Mouse (Mus musculus): Measurements from ENCODE around the gene Gm42674. TPM values are rescaled to one million over a fixed set of nuclear protein-coding genes. Genes with fewer than 3 reads are reported as not detected.
A peak's percentile ranks its signal among the peaks of the same experiment; 100 is the strongest.

Gm42674 gene
- polyA plus RNA-seq, 1 experiment from 2014 or later, result not detected

DNA sequence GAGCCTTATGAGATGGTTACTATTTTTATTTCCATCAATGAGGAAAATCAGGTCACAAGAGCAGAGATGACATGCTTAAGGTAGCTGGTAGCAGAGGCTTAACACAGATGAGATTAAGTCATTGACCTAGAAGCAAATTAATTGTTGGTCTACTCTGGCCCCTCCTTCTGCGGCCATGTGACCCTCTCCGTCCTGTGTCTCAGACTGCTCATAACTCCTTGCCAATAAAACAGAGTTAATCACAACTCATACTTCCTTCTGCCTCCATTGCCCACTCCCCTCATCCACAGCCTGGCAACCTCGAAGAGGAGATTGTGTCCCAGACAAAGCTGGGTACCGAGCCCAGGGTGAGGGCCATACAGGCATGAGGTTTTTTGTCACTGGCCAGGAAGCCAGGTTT lies 3.5 kb upstream of the Gm42674 start:
- no peaks in the 10 kb centered on the region for H3K27me3 ChIP-seq
- no peak overlapping the region for H3K27ac ChIP-seq
- H3K36me3 ChIP-seq, result no peaks in the 10 kb centered on the region
- peaks cover 11% of the 10 kb centered on the region for H3K4me1 ChIP-seq (replicated peaks)
- H3K9me3 ChIP-seq (replicated peaks), result no peaks in the 10 kb centered on the region
- no peak overlapping the region for H3K9ac ChIP-seq
- WGBS, result 76% methylated on average over 4 of the region's 4 CpGs
- ATAC-seq (replicated peaks; ENCODE audit: insufficient number of reproducible peaks, insufficient read depth, low FRiP score, low read depth), result no peak
- H3K4me2 ChIP-seq, result no peak overlapping the region
- H3K4me3 ChIP-seq, result no peak overlapping the region

DNA sequence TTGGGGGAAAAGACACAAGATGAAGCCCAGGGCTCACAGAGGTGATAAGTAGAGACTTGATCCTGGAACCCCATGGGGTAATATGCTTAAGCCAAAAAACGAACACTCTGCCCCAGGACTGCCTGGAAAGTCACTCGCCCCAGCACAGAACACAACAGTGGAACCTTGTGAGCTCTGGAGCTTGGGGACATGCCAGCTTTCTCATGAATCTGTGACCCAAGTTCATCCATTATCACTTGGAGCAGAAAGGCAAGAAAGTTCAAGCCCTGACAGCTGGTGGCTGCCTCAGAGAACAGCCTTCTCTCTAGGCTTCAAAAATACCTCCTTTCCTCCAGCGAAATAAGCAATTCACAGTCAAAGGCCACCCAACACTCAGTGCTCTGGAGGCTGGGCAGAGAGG lies 2.3 kb upstream of the Gm42674 start:
- Histone ChIP-seq H3K9ac (no peak overlapping the region), H3K36me3 (no peaks in the 10 kb centered on the region), H3K27me3 (no peaks in the 10 kb centered on the region), H3K4me3 (no peak overlapping the region), H3K9me3 (replicated peaks) (no peaks in the 10 kb centered on the region), H3K27ac (no peak overlapping the region), H3K4me1 (replicated peaks) (peaks cover 22% of the 10 kb centered on the region), H3K4me2 (no peak overlapping the region)
- WGBS, result 56% methylated on average over 3 of the region's 3 CpGs
- no peak for ATAC-seq (replicated peaks; ENCODE audit: insufficient number of reproducible peaks, insufficient read depth, low FRiP score, low read depth)

DNA sequence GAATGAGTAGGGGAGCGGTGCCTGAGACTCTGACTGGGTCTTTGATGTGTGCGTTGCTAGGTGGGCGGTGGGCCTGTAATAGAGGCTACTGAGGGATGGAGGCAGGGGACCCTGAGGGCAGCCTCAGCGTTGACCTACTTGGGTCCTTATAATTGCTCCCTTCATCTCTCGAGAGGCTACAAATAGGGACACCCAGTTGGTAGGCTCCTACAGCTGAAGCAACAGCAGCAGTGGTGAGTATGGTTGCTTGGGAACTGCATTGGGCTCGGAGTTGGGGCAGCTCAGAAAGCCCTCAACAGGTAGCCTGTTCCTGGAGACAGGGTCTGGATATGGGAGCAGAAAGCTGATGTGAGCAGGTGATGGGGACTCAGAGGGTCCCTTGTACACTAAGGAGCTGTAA lies 1.7 kb upstream of the Gm42674 start:
- no peak overlapping the region for H3K9ac ChIP-seq
- H3K27me3 ChIP-seq, result no peaks in the 10 kb centered on the region
- no peaks in the 10 kb centered on the region for H3K9me3 ChIP-seq (replicated peaks)
- ATAC-seq (replicated peaks; ENCODE audit: insufficient number of reproducible peaks, insufficient read depth, low FRiP score, low read depth), result no peak
- WGBS, result 77% methylated on average over 6 of the region's 6 CpGs
- H3K4me2 ChIP-seq, result no peak overlapping the region
- H3K4me1 ChIP-seq (replicated peaks), result peaks cover 28% of the 10 kb centered on the region
- no peak overlapping the region for H3K4me3 ChIP-seq
- no peaks in the 10 kb centered on the region for H3K36me3 ChIP-seq
- H3K27ac ChIP-seq, result no peak overlapping the region

DNA sequence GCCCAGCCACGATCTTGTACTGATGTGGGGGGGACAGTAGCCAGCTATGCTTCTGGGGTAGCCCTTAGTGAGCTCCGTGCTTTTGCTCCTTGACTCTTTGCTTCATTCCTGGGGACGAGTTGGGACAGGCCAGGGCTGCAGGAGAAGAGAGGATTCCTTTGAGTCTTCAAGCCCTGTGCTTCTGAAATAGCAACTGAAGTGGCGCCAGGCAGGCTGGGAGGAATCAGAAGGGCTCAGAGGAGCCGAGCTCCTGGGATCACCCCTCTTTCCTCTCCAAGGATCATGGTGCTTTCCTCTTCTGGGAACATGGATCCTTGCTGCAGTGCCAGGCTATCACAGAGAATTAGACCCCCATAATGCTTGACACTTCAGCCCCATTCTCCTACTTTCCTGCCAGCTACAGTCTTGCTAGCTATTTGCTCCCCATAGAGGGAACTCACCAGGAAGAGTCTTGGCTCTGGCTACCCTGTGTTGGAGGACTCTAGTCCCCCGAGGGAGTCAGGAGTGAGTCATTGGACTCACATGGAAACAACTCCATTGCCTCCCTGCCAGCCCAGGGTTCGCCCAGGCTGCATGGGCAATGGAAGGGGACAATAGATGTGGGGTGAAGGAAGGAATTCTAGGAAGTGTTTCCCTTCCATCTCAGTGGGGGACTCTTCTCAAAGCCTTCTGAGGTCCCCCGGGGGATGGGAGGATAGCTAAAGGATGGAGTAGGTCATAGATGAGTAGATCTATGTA lies 1.1 kb upstream of the Gm42674 start:
- Histone ChIP-seq H3K9me3 (replicated peaks) (no peaks in the 10 kb centered on the region), H3K4me1 (replicated peaks) (peaks cover 29% of the 10 kb centered on the region), H3K27me3 (no peaks in the 10 kb centered on the region), H3K4me2 (no peak overlapping the region), H3K9ac (no peak overlapping the region), H3K36me3 (no peaks in the 10 kb centered on the region), H3K4me3 (no peak overlapping the region), H3K27ac (no peak overlapping the region)
- ATAC-seq (replicated peaks; ENCODE audit: insufficient number of reproducible peaks, insufficient read depth, low FRiP score, low read depth), result no peak
- 54% methylated on average over 8 of the region's 8 CpGs for WGBS

DNA sequence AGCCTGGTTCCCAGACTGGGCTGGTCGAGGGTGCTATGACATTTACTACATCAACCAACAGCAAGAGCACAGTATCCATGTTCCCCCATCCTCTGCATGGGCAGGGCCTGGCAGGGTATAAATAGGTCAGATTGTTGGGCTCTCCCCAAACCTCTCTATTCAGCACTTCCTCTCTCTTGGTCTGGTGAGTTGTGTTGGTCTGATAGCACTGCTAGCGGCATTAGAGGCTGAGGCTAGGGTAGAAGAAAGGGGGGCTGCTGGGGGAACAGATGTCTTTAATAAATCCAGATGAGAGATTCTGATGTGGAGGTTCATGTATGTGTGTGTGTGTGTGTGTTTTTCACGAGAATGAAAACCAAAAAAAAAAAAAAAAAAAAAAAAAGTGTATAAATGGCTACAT lies 1.9 kb downstream of the Gm42674 start, which contains the start of gene S100a4:
Gene S100a4 (plus strand): TSS at position 149 of the 400 bp plus-strand sequence.
- Histone ChIP-seq H3K9ac (no peak within 1 kb of the TSS), H3K4me2 (no peak within 1 kb of the TSS), H3K4me1 (replicated peaks) (peaks cover 29% of the 10 kb centered on the region), H3K4me3 (no peak within 1 kb of the TSS), H3K27ac (peak within 1 kb of the TSS; percentile 35), H3K27me3 (no peaks in the 10 kb centered on the region), H3K9me3 (replicated peaks) (no peaks in the 10 kb centered on the region), H3K36me3 (no peaks in the 10 kb centered on the region)
- no peak; the same call in 1 of the 2 replicates for ATAC-seq (replicated peaks; ENCODE audit: insufficient number of reproducible peaks, insufficient read depth, low FRiP score, low read depth)
- WGBS, result 34% methylated on average over 3 of the region's 3 CpGs

DNA sequence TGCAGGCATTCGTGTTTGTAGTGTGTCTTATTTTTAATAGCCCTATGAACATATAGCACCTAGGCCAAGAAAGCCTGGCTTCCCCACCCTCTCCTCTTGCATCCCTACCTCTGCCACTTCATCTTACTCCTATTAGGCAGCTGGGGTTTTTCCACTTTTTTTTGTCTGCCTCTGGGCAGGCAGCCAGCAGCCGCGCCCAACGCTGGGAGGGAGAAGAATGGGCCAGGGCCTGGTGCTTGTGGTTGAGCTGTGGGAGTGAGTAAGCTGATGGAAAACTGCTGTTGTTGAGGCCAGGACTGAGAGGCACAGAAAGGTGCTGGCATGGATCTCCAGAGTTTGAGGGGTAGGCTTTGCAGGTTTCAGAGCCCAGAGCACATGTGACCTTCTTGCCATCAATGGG lies 2.7 kb downstream of the Gm42674 start:
- ATAC-seq (replicated peaks; ENCODE audit: insufficient number of reproducible peaks, insufficient read depth, low FRiP score, low read depth), result peak; percentile 43; the same call in 1 of the 2 replicates
- no peaks in the 10 kb centered on the region for H3K9me3 ChIP-seq (replicated peaks)

DNA sequence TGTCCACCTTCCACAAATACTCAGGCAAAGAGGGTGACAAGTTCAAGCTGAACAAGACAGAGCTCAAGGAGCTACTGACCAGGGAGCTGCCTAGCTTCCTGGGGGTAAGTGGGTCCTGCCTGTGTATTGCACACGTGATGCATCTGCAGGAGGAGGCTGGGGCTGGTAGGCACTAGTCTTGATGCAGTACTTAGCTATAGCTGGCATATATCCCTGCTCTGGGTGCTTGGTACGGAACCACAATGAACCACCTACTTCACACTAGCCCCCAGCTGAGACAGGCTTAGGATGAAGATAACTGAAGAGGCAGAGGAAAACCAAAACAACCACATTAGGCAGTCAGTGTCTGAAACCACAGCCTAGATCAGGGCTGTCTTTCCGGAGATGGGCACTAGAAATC lies 3.3 kb downstream of the Gm42674 start:
- Histone ChIP-seq H3K9ac (no peak overlapping the region), H3K9me3 (replicated peaks) (no peaks in the 10 kb centered on the region), H3K36me3 (no peaks in the 10 kb centered on the region), H3K27ac (peak overlapping the region; percentile 35), H3K4me2 (no peak overlapping the region), H3K27me3 (no peaks in the 10 kb centered on the region), H3K4me1 (replicated peaks) (peaks cover 24% of the 10 kb centered on the region), H3K4me3 (no peak overlapping the region)
- 78% methylated on average over 3 of the region's 3 CpGs for WGBS
- ATAC-seq (replicated peaks; ENCODE audit: insufficient number of reproducible peaks, insufficient read depth, low FRiP score, low read depth), result no peak

More for the DNA sequence above, 2.7 kb downstream of the Gm42674 start:
- Histone ChIP-seq H3K4me3 (no peak overlapping the region), H3K4me1 (replicated peaks) (peaks cover 27% of the 10 kb centered on the region), H3K4me2 (no peak overlapping the region), H3K36me3 (no peaks in the 10 kb centered on the region), H3K9ac (no peak overlapping the region), H3K27ac (peak overlapping the region; percentile 35), H3K27me3 (no peaks in the 10 kb centered on the region)
- WGBS, result 28% methylated on average over 4 of the region's 4 CpGs

DNA sequence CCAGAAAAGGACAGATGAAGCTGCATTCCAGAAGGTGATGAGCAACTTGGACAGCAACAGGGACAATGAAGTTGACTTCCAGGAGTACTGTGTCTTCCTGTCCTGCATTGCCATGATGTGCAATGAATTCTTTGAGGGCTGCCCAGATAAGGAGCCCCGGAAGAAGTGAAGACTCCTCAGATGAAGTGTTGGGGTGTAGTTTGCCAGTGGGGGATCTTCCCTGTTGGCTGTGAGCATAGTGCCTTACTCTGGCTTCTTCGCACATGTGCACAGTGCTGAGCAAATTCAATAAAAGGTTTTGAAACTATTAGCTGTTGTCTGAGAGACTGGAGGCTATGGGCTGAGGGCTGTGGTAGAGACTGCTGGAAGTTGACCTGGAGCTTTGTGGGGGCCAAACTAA lies 4.0 kb downstream of the Gm42674 start:
- H3K4me2 ChIP-seq, result no peak overlapping the region
- H3K4me3 ChIP-seq, result no peak overlapping the region
- no peaks in the 10 kb centered on the region for H3K9me3 ChIP-seq (replicated peaks)
- no peaks in the 10 kb centered on the region for H3K36me3 ChIP-seq
- no peak overlapping the region for H3K9ac ChIP-seq
- H3K4me1 ChIP-seq (replicated peaks), result peaks cover 20% of the 10 kb centered on the region
- 62% methylated on average over 2 of the region's 2 CpGs for WGBS
- ATAC-seq (replicated peaks; ENCODE audit: insufficient number of reproducible peaks, insufficient read depth, low FRiP score, low read depth), result no peak
- no peaks in the 10 kb centered on the region for H3K27me3 ChIP-seq
- H3K27ac ChIP-seq, result no peak overlapping the region

DNA sequence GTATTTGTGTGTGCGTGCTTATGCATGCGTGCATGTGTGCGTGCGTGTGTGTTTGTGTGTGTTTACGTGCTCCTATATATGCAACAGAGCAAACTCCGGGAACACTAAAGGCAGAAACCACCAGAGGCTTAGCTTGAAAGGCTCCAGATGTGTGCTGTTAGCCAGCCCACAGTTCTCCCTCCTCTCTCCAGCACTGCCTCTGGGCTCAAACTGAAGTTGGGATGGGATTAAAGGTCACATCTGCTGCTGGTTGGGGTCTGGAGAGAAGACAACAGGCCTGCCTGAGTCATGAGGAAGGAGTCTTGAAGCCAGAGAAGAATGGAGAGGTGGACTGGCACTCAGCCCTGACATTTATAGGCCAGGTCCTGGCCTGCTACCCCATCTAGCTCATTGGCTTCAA lies 4.5 kb downstream of the Gm42674 start:
- no peak for ATAC-seq (replicated peaks; ENCODE audit: insufficient number of reproducible peaks, insufficient read depth, low FRiP score, low read depth)
- 84% methylated on average over 6 of the region's 6 CpGs for WGBS
- Histone ChIP-seq H3K27ac (no peak overlapping the region), H3K4me1 (replicated peaks) (peaks cover 18% of the 10 kb centered on the region), H3K4me2 (no peak overlapping the region), H3K27me3 (no peaks in the 10 kb centered on the region), H3K4me3 (no peak overlapping the region), H3K9ac (no peak overlapping the region), H3K36me3 (no peaks in the 10 kb centered on the region), H3K9me3 (replicated peaks) (no peaks in the 10 kb centered on the region)

DNA sequence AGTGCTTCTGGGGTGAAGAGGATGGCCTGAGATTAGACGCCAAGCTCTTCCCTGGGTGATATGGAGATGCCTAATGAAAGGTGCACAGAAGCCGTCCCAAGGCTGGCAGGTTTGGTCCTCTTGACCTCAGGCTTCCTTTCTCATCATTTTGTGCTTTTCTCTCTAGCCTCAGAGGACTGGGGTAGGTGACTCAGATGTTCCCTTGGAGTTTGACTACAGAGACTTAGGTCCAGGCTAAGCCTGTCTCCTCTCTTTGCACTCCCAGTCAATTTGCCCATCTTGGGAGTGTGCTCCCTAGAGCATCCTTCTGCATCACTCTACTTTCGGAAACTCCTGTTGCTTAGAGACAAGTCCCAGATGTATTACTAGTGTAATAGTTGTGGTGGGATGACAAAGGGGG lies 5.7 kb downstream of the Gm42674 start:
- no peak overlapping the region for H3K9ac ChIP-seq
- WGBS, result 75% methylated on average over 3 of the region's 3 CpGs
- H3K4me1 ChIP-seq (replicated peaks), result peaks cover 18% of the 10 kb centered on the region
- no peaks in the 10 kb centered on the region for H3K36me3 ChIP-seq
- no peak overlapping the region for H3K4me3 ChIP-seq
- H3K9me3 ChIP-seq (replicated peaks), result no peaks in the 10 kb centered on the region
- H3K27ac ChIP-seq, result no peak overlapping the region
- ATAC-seq (replicated peaks; ENCODE audit: insufficient number of reproducible peaks, insufficient read depth, low FRiP score, low read depth), result no peak
- H3K4me2 ChIP-seq, result no peak overlapping the region
- H3K27me3 ChIP-seq, result no peaks in the 10 kb centered on the region

DNA sequence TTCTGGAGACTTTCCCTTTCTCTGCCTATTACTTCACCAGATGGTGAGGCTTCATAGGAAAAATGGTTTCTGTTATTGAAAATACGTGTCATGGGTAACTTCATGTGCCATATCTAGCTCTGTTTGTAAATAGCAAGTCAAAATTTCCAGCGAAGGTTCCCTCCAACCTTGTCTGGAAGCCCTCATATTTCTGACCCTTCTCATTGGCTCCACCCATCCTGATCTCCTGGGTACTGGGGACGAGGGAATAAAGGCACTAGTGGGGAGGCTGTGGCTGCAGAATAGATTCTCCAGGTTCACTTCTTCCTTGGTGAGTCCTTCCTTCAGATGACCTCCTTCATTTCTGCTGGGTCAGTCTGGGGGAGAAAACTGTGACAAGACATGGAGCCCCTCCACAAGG lies 6.5 kb downstream of the Gm42674 start, which contains the start of gene S100a5:
Gene S100a5 (plus strand): TSS at position 301 of the 400 bp plus-strand sequence.
- WGBS, result 58% methylated on average over 3 of the region's 3 CpGs

DNA sequence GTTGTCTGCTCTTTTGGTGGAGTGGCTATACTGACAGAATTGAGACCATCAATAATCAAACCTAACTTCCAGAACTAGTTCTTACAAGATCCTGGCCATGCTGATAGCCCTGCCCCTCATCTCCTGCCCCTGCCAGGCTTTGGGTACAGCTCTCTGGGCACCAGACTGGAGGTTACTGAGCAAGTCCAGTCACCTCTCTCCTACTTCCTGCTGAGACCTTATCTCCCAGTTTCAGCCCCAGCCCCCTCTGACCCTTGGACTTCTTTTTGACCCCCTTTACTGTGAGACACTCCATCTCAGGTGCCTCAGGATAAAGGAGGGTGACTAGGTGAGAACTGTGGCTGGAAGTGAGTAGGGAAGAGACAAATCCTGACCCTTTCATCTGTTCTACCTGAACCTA lies 7.4 kb downstream of the Gm42674 start:
- Histone ChIP-seq H3K36me3 (no peaks in the 10 kb centered on the region), H3K4me3 (no peak overlapping the region), H3K4me2 (no peak overlapping the region), H3K4me1 (replicated peaks) (peaks cover 17% of the 10 kb centered on the region), H3K9ac (no peak overlapping the region), H3K27ac (no peak overlapping the region), H3K9me3 (replicated peaks) (no peaks in the 10 kb centered on the region), H3K27me3 (no peaks in the 10 kb centered on the region)
- ATAC-seq (replicated peaks; ENCODE audit: insufficient number of reproducible peaks, insufficient read depth, low FRiP score, low read depth), result no peak

More for the DNA sequence above, 6.5 kb downstream of the Gm42674 start, which contains the start of gene S100a5:
- Histone ChIP-seq H3K9ac (no peak within 1 kb of the TSS), H3K9me3 (replicated peaks) (no peaks in the 10 kb centered on the region), H3K4me1 (replicated peaks) (peaks cover 25% of the 10 kb centered on the region), H3K36me3 (no peaks in the 10 kb centered on the region), H3K27ac (no peak within 1 kb of the TSS), H3K27me3 (no peaks in the 10 kb centered on the region), H3K4me3 (no peak within 1 kb of the TSS), H3K4me2 (no peak within 1 kb of the TSS)
- no peak for ATAC-seq (replicated peaks; ENCODE audit: insufficient number of reproducible peaks, insufficient read depth, low FRiP score, low read depth)
